Mouse (Mus musculus) CH12.LX (cell line): ENCODE data around the gene Aip. TPM values are rescaled to one million over a fixed set of nuclear protein-coding genes. Genes with fewer than 3 reads are reported as not detected.

Source experiments
- DNase-seq: peaks from one replicate; pipeline ENCODE4 v3.0.0-alpha.2; 2013; ENCODE audit errors: extremely low read depth
- H3K27ac ChIP-seq: 2 replicates; pipeline ENCODE4 v1.5.1; 2012; ENCODE audit warnings: low read depth, mild to moderate bottlenecking, control low read depth, moderate library complexity; ENCODE audit not compliant: insufficient read depth
- H3K27me3 ChIP-seq: replicated peaks from 2 replicates; pipeline ENCODE3; 2012; ENCODE audit warnings: inconsistent platforms
- H3K36me3 ChIP-seq, 2 experiments: replicated peaks in 1 of 2; 2 replicates each; pipeline versions ENCODE3 to v1.6.1; 2012; ENCODE audit warnings: inconsistent platforms in 1 of 2, low read length in 1 of 2, mild to moderate bottlenecking in 1 of 2, mixed read lengths in 1 of 2, moderate library complexity in 1 of 2; ENCODE audit not compliant: control insufficient read depth in 1 of 2, insufficient read depth in 1 of 2
- H3K4me1 ChIP-seq, 2 experiments: 2 replicates each; pipeline ENCODE4 v1.6.1; 2012; ENCODE audit warnings: inconsistent platforms in 1 of 2, moderate library complexity in 1 of 2; ENCODE audit not compliant: insufficient read depth in 2 of 2, control insufficient read depth in 1 of 2
- H3K4me2 ChIP-seq: 2 replicates; pipeline ENCODE4 v1.6.1; 2012; ENCODE audit warnings: low read depth, mild to moderate bottlenecking, control low read depth; ENCODE audit not compliant: poor library complexity, insufficient read depth, severe bottlenecking
- H3K4me3 ChIP-seq, 3 experiments: fragments of 150-350 bp in 1 of 3; sonication (generic) in 1 of 3; replicated peaks in 1 of 3; 2 replicates each; pipeline versions ENCODE3 to v1.5.1; 2011 to 2012; ENCODE audit warnings: low read depth in 2 of 3, low read length in 2 of 3, mild to moderate bottlenecking in 2 of 3, moderate library complexity in 2 of 3, control low read depth in 1 of 3, improper control_type of control experiment in 1 of 3, inconsistent platforms in 1 of 3, mixed read lengths in 1 of 3; ENCODE audit not compliant: poor library complexity in 1 of 3
- H3K79me2 ChIP-seq: replicated peaks from 2 replicates; pipeline ENCODE4 v1.6.1; 2012; ENCODE audit warnings: mild to moderate bottlenecking, moderate library complexity; ENCODE audit not compliant: control insufficient read depth, poor library complexity, insufficient read depth, severe bottlenecking; ENCODE audit errors: extremely low read depth
- H3K9ac ChIP-seq: 2 replicates; pipeline ENCODE4 v1.6.1; 2012; ENCODE audit warnings: low read depth, mild to moderate bottlenecking, control low read depth, moderate library complexity; ENCODE audit not compliant: insufficient read depth
- H3K9me3 ChIP-seq: replicated peaks from 2 replicates; pipeline ENCODE3; 2012; ENCODE audit warnings: low read length, inconsistent platforms, mixed read lengths
- E2F4 ChIP-seq: IDR thresholded peaks from 2 replicates; pipeline ENCODE4 v1.6.1; 2011; ENCODE audit warnings: low read depth, low read length, improper control_type of control experiment; ENCODE audit not compliant: insufficient replicate concordance
- EP300 ChIP-seq: IDR thresholded peaks from 2 replicates; pipeline ENCODE4 v1.6.1; 2011; ENCODE audit warnings: low read length, improper control_type of control experiment
- GABPA ChIP-seq: IDR thresholded peaks from 2 replicates; pipeline ENCODE4 v1.6.1; 2012; ENCODE audit warnings: low read depth, low read length, improper control_type of control experiment, inconsistent platforms; ENCODE audit not compliant: insufficient replicate concordance
- IRF4 ChIP-seq: IDR thresholded peaks from 2 replicates; pipeline ENCODE4 v1.6.1; 2014; ENCODE audit warnings: low read depth, mild to moderate bottlenecking, inconsistent platforms, low read length, improper control_type of control experiment
- JUN ChIP-seq: IDR thresholded peaks from 2 replicates; pipeline ENCODE4 v1.6.1; 2011; ENCODE audit warnings: low read depth, mild to moderate bottlenecking, low read length, improper control_type of control experiment, moderate library complexity; ENCODE audit not compliant: insufficient read depth
- KAT2A ChIP-seq: IDR thresholded peaks from 2 replicates; pipeline ENCODE4 v1.6.1; 2012; ENCODE audit warnings: low read length, improper control_type of control experiment, inconsistent platforms; ENCODE audit not compliant: insufficient replicate concordance
- MAFK ChIP-seq: IDR thresholded peaks from 2 replicates; pipeline ENCODE4 v1.6.1; 2011; ENCODE audit warnings: low read length, improper control_type of control experiment; ENCODE audit not compliant: insufficient replicate concordance
- MAZ ChIP-seq: IDR thresholded peaks from 2 replicates; pipeline ENCODE4 v1.6.1; 2012; ENCODE audit warnings: low read depth, mild to moderate bottlenecking, inconsistent platforms, low read length, improper control_type of control experiment, moderate library complexity
- POLR2A ChIP-seq: IDR thresholded peaks from 2 replicates; pipeline ENCODE4 v1.6.1; 2011; ENCODE audit warnings: low read depth, mild to moderate bottlenecking, improper control_type of control experiment, low read length
- POLR2AphosphoS2 ChIP-seq: IDR thresholded peaks from 2 replicates; pipeline ENCODE4 v1.6.1; 2011; ENCODE audit warnings: low read depth, low read length, improper control_type of control experiment
- RAD21 ChIP-seq: IDR thresholded peaks from 2 replicates; pipeline ENCODE4 v1.6.1; 2011; ENCODE audit warnings: low read depth, mild to moderate bottlenecking, low read length, improper control_type of control experiment, moderate library complexity
- SMC3 ChIP-seq: IDR thresholded peaks from 2 replicates; pipeline ENCODE4 v1.6.1; 2011; ENCODE audit warnings: low read depth, low read length, improper control_type of control experiment
- USF1 ChIP-seq: IDR thresholded peaks from 2 replicates; pipeline ENCODE4 v1.6.1; 2014; ENCODE audit warnings: low read depth, mild to moderate bottlenecking, inconsistent platforms, low read length, improper control_type of control experiment
- ZMIZ1 ChIP-seq: IDR thresholded peaks from 2 replicates; pipeline ENCODE4 v1.6.1; 2012; ENCODE audit warnings: low read depth, mild to moderate bottlenecking, inconsistent platforms, low read length, improper control_type of control experiment
- dilution Hi-C: fragments of 300-500 bp; cut with MboI; formaldehyde crosslinking; loops from 2 replicates; pipeline ENCODE4 v1.14.3; 2020; ENCODE audit warnings: low sequenced_read_pairs; ENCODE audit not compliant: extremely low pct_unique_long_range_greater_than_20kb, extremely low pct_ligation_motif_present
- in situ Hi-C: fragments of 300-500 bp; cut with MboI; formaldehyde crosslinking; loops from 3 replicates; pipeline ENCODE4 v1.14.3; 2019; ENCODE audit warnings: low sequenced_read_pairs, low pct_ligation_motif_present, low pct_unique_long_range_greater_than_20kb, mixed read lengths
- polyA plus RNA-seq: library from polyadenylated mRNA; unstranded; fragments of >175 nt; gene quantifications from 2 replicates; pipeline ENCODE4 v1.2.1, GENCODE M21; 2012; ENCODE audit warnings: low read depth; ENCODE audit not compliant: insufficient read length
- total RNA-seq, 2 experiments: library from RNA; depleted of rRNA; stranded (reverse); fragments of 300-350 nt in 1 of 2; fragments of >200 nt in 1 of 2; gene quantifications; 2 replicates each; pipeline ENCODE4 v1.2.3; 2012 to 2014

Gene Aip
- total and polyA plus RNA-seq, 3 experiments = 11.7 to 64.8 (median 39.7) TPM

- Histone ChIP-seq H3K9ac (no peak within 1 kb of the TSS), H3K4me3 (no peak within 1 kb of the TSS), H3K4me2 (no peak within 1 kb of the TSS), H3K79me2 (no peaks in the 10 kb centered on the region), H3K9me3 (no peaks in the 10 kb centered on the region), H3K4me1 (peaks cover 48 to 91% of the 10 kb centered on the region in 2 experiments), H3K36me3 (peaks cover 0 to 49% of the 10 kb centered on the region in 2 experiments), H3K27me3 (no peaks in the 10 kb centered on the region), H3K27ac (no peak within 1 kb of the TSS)
- dilution Hi-C loops = no loop called here
- no peak for DNase-seq
- in situ Hi-C loops = no loop called here
- TF ChIP-seq POLR2A (no peak), RAD21 (no peak), KAT2A (no peak), GABPA (no peak), ZMIZ1 (no peak), MAZ (no peak), POLR2AphosphoS2 (no peak), MAFK (no peak), E2F4 (no peak), USF1 (no peak), SMC3 (no peak)
Measured at GRCm38 (mm10) chr19:4139446-4139845, 13.8 kb upstream of the Aip start, which contains the start of gene Gpr152. Gpr152 (plus strand) TSS chr19:4139787.

GRCm38 (mm10) chr19:4137913-4138312 is 12.3 kb upstream of the Aip start:
- Histone ChIP-seq H3K9me3 (no peaks in the 10 kb centered on the region), H3K79me2 (no peaks in the 10 kb centered on the region; the same call in 1 of the 2 replicates), H3K9ac (no peak overlapping the region), H3K36me3 (peaks cover 4 to 56% of the 10 kb centered on the region in 2 experiments), H3K4me3 (no peak overlapping the region), H3K27ac (no peak overlapping the region; the same call in 1 of the 2 replicates), H3K27me3 (no peaks in the 10 kb centered on the region), H3K4me1 (peaks cover 38 to 91% of the 10 kb centered on the region in 2 experiments), H3K4me2 (peak overlapping the region; percentile 42)
- dilution Hi-C loops (no loop called here), in situ Hi-C loops (no loop called here)
- peak; percentile 43 for DNase-seq
- TF ChIP-seq IRF4 (peak; percentile 85), EP300 (peak; percentile 86), JUN (no peak), E2F4 (peak; percentile 34; the same call in 1 of the 2 replicates)
